Mouse (Mus musculus) liver, embryonic 14.5 days (tissue): ENCODE data around the gene Rbm8a.
"Not testable (repeated sequence)": the region's sequence is repeated elsewhere in the genome, so short reads cannot be mapped to it uniquely, and the experiment has no call there.

Experiments
- CTCF ChIP-seq: IDR thresholded peaks from 2 replicates; pipeline ENCODE4 v1.5.1; 2016; ENCODE audit warnings: antibody characterized with exemption, low read depth, control low read depth
- EP300 ChIP-seq: IDR thresholded peaks from 2 replicates; pipeline ENCODE4 v1.6.1; 2016; ENCODE audit warnings: antibody characterized with exemption, low read depth

DNA sequence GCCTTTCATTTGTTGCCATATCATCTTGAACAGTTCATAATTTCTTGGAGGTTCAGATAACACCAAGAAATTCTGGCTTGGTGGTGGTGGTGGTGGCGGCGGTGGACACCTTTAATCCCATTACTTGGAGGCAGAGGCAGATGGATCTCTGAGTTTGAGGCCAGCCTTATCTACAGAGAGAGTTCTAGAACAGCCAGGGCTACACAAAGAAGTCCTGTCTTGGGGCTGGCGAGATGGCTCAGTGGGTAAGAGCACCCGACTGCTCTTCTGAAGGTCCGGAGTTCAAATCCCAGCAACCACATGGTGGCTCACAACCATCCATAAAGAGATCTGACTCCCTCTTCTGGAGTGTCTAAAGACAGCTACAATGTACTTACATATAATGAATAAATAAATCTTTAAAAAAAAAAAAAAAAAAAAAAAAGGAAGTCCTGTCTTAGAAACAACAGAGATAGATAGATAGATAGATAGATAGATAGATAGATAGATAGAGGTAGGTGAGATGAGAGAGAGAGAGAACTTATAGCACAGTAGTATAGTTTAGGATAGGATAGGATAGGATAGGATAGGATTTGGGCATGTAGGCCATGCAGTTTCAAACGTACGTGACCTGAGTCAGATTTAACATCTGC is 36.1 kb downstream of the Rbm8a start:
- TF ChIP-seq CTCF, EP300: not testable (repeated sequence)
